Mouse (Mus musculus) forebrain, embryonic 16.5 days (tissue): ENCODE results near the gene Nav2. TPM values are rescaled to one million over a fixed set of nuclear protein-coding genes. Genes with fewer than 3 reads are reported as not detected.
A peak's percentile ranks its signal among the peaks of the same experiment; 100 is the strongest.

Experiments
- ATAC-seq: fragments of 200-750 bp; cut with Nextera tagmentation; 2 replicates; pipeline ENCODE4 v1.8.0; 2017; ENCODE audit warnings: mild to moderate bottlenecking, moderate library complexity
- H3K27ac ChIP-seq: fragments of 300-500 bp; sonication (generic); 2 replicates; pipeline ENCODE4 v1.5.1; 2014; ENCODE audit warnings: low read length, control low read depth
- H3K27me3 ChIP-seq: fragments of 300-500 bp; sonication (generic); replicated peaks from 2 replicates; pipeline ENCODE4 v1.6.1; 2014; ENCODE audit warnings: low read length; ENCODE audit not compliant: control insufficient read depth, insufficient read depth
- H3K36me3 ChIP-seq: fragments of 300-500 bp; sonication (generic); 2 replicates; pipeline ENCODE4 v1.6.1; 2014; ENCODE audit not compliant: control insufficient read depth, insufficient read depth
- H3K4me1 ChIP-seq: fragments of 300-500 bp; sonication (generic); replicated peaks from 2 replicates; pipeline ENCODE4 v1.6.1; 2014; ENCODE audit warnings: low read length; ENCODE audit not compliant: control insufficient read depth, insufficient read depth
- H3K4me2 ChIP-seq: fragments of 300-500 bp; sonication (generic); 2 replicates; pipeline ENCODE4 v1.6.1; 2014; ENCODE audit warnings: mild to moderate bottlenecking, low read length, control low read depth
- H3K4me3 ChIP-seq: fragments of 300-500 bp; sonication (generic); replicated peaks from 2 replicates; pipeline ENCODE4 v1.5.1; 2014; ENCODE audit warnings: mild to moderate bottlenecking, low read length, control low read depth
- H3K9ac ChIP-seq: fragments of 300-500 bp; sonication (generic); replicated peaks from 2 replicates; pipeline ENCODE4 v1.6.1; 2014; ENCODE audit warnings: low read depth, low read length, control low read depth
- H3K9me3 ChIP-seq: fragments of 300-500 bp; sonication (generic); 2 replicates; pipeline ENCODE4 v1.6.1; 2016; ENCODE audit warnings: low read length; ENCODE audit not compliant: control insufficient read depth
- WGBS: fragments of 180-500 bp; shearing (Covaris S2); extraction: QIAGEN DNeasy Blood & Tissue Kit; methylation state at CpG from one replicate; pipeline ENCODE4 v1.1.7; 2014; 5-methylcytosine and 5-hydroxymethylcytosine counted together
- polyA plus RNA-seq: library from polyadenylated mRNA; unstranded; fragments of >200 nt; fragmentation: Nextera tagmentation; extraction: Ambion mirVana; gene quantifications from 2 replicates; pipeline ENCODE4 v1.2.1, GENCODE M21; 2015

Gene Nav2
- polyA plus RNA-seq, 1 experiment from 2014 or later: 35.2 TPM

DNA sequence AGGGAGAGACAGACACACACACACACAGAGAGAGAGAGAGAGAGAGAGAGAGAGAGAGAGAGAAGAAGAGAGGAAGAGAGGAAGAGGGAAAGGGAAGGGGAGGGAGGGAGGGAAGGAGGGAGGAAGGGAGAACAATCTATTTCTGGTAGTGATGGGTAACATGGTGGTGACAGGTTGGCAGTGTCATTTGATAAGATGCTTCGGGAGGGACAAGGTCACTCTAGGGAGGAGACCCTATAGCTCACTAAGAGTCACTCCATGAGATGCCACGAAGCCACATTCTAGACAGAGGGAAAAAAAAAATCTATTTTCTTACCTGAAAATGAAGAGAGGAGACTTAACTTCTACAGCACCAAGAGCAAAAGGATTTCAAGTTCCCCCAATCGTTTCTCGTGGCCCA, 12.5 kb upstream of the Nav2 start:
- WGBS: 90% methylated on average over 4 of the region's 4 CpGs
- no peaks in the 10 kb centered on the region for H3K9me3 ChIP-seq
- H3K27me3 ChIP-seq: peaks cover 8% of the 10 kb centered on the region; the same call in 1 of the 2 replicates
- H3K36me3 ChIP-seq: no peaks in the 10 kb centered on the region
- H3K27ac ChIP-seq: no peak overlapping the region
- no peak overlapping the region for H3K4me3 ChIP-seq
- no peak for ATAC-seq
- no peak overlapping the region for H3K9ac ChIP-seq
- no peak overlapping the region for H3K4me2 ChIP-seq
- H3K4me1 ChIP-seq: peaks cover 13% of the 10 kb centered on the region

- Histone ChIP-seq H3K9ac (no peak overlapping the region), H3K9me3 (no peaks in the 10 kb centered on the region), H3K4me3 (no peak overlapping the region), H3K4me2 (peak overlapping the region; percentile 14; the same call in 1 of the 2 replicates), H3K36me3 (no peaks in the 10 kb centered on the region), H3K27me3 (peaks cover 8% of the 10 kb centered on the region; the same call in 1 of the 2 replicates), H3K27ac (no peak overlapping the region), H3K4me1 (peaks cover 15% of the 10 kb centered on the region)
- 7% methylated on average over 24 of the region's 24 CpGs for WGBS
- peak; percentile 18; the same call in 1 of the 2 replicates for ATAC-seq
Measured at GRCm38 (mm10) chr7:48897539-48898163, 10.9 kb upstream of the Nav2 start.

GRCm38 (mm10) chr7:48898416-48898815, 10.1 kb upstream of the Nav2 start:
- Histone ChIP-seq H3K4me3 (no peak overlapping the region), H3K27ac (no peak overlapping the region), H3K4me2 (no peak overlapping the region), H3K36me3 (no peaks in the 10 kb centered on the region), H3K27me3 (peaks cover 8% of the 10 kb centered on the region; the same call in 1 of the 2 replicates), H3K9ac (no peak overlapping the region), H3K9me3 (no peaks in the 10 kb centered on the region), H3K4me1 (peaks cover 17% of the 10 kb centered on the region)
- no peak for ATAC-seq
- WGBS: 69% methylated on average over 9 of the region's 9 CpGs

DNA sequence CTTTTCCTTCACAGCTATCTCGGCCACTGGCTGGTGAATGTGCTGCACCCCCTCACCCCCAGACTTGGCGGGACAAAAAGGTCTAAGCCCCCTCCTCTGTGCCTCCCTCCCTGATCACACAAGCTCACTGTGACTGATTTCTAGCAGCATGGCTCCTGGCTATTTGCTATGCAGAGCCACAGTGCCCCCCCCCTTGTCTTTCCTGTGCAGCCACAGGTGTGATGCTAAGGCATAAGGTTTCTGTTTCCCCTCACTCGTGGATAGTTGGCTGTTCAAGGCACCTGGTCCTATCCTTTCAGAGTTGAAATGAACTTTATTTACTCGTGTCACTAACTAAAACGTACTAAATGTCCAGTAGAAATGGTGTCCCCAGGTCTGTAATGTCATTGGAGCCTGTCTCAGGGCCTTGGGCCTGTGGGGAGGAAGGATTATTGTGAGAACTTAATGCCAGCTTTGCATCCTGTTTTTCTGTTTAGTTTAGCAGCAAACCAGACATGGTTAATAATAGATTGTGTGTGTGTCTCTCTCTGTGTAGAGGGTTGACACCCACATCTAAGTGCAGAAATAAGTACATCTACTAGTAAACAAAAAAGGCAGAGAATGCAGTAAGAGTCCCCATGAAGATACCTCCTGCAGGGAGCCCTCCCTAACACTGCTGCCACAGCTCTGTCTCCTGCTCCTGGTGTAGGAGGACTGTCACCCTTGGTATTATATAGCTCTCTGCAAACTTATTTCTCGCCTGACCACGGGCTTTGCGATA, 7.9 kb upstream of the Nav2 start:
- 76% methylated on average over 8 of the region's 8 CpGs for WGBS
- H3K9me3 ChIP-seq: no peaks in the 10 kb centered on the region
- H3K4me2 ChIP-seq: no peak overlapping the region
- no peak overlapping the region for H3K9ac ChIP-seq
- peaks cover 17% of the 10 kb centered on the region for H3K4me1 ChIP-seq
- no peak overlapping the region for H3K4me3 ChIP-seq
- H3K27ac ChIP-seq: no peak overlapping the region
- no peak for ATAC-seq
- peaks cover 8% of the 10 kb centered on the region; the same call in 1 of the 2 replicates for H3K27me3 ChIP-seq
- H3K36me3 ChIP-seq: no peaks in the 10 kb centered on the region

- 7% methylated on average over 2 of the region's 2 CpGs for WGBS
- H3K4me3 ChIP-seq: no peak overlapping the region
- H3K9ac ChIP-seq: no peak overlapping the region
- peaks cover 6% of the 10 kb centered on the region; the same call in 1 of the 2 replicates for H3K27me3 ChIP-seq
- no peak overlapping the region for H3K4me2 ChIP-seq
- ATAC-seq: peak; percentile 58; the same call in 1 of the 2 replicates
- H3K4me1 ChIP-seq: peaks cover 11% of the 10 kb centered on the region
- H3K9me3 ChIP-seq: no peaks in the 10 kb centered on the region
- H3K36me3 ChIP-seq: no peaks in the 10 kb centered on the region
- H3K27ac ChIP-seq: no peak overlapping the region
Measured at GRCm38 (mm10) chr7:48902454-48902853, 6.1 kb upstream of the Nav2 start.

- ATAC-seq: peak; percentile 45; the same call in 1 of the 2 replicates
- H3K4me2 ChIP-seq: no peak overlapping the region
- H3K27me3 ChIP-seq: 0 out of 2 replicates have a peak, but pooled peaks cover 2% of the 10 kb centered on the region
- no peaks in the 10 kb centered on the region for H3K36me3 ChIP-seq
- no peak overlapping the region for H3K4me3 ChIP-seq
- no peak overlapping the region for H3K27ac ChIP-seq
- 29% methylated on average over 4 of the region's 4 CpGs for WGBS
- H3K4me1 ChIP-seq: peaks cover 20% of the 10 kb centered on the region
- no peaks in the 10 kb centered on the region for H3K9me3 ChIP-seq
- no peak overlapping the region for H3K9ac ChIP-seq
Measured at GRCm38 (mm10) chr7:48909342-48909671, 791 bp downstream of the Nav2 start.

GRCm38 (mm10) chr7:48910282-48910681, 1.8 kb downstream of the Nav2 start:
- Histone ChIP-seq H3K4me3 (no peak overlapping the region), H3K4me1 (peaks cover 20% of the 10 kb centered on the region), H3K9me3 (no peaks in the 10 kb centered on the region), H3K27ac (no peak overlapping the region), H3K4me2 (no peak overlapping the region), H3K36me3 (no peaks in the 10 kb centered on the region), H3K27me3 (0 out of 2 replicates have a peak, but pooled peaks cover 2% of the 10 kb centered on the region), H3K9ac (no peak overlapping the region)
- 14% methylated on average over 6 of the region's 6 CpGs for WGBS
- peak; percentile 37; the same call in 1 of the 2 replicates for ATAC-seq

- Histone ChIP-seq H3K27me3 (peaks cover 5% of the 10 kb centered on the region; the same call in 1 of the 2 replicates), H3K4me2 (no peak overlapping the region), H3K4me1 (peaks cover 20% of the 10 kb centered on the region), H3K4me3 (no peak overlapping the region), H3K36me3 (no peaks in the 10 kb centered on the region), H3K9ac (no peak overlapping the region), H3K9me3 (no peaks in the 10 kb centered on the region), H3K27ac (no peak overlapping the region)
- no peak for ATAC-seq
Measured at GRCm38 (mm10) chr7:48911146-48911545, 2.6 kb downstream of the Nav2 start.

GRCm38 (mm10) chr7:48914630-48915506, 6.4 kb downstream of the Nav2 start:
- Histone ChIP-seq H3K4me2 (no peak overlapping the region), H3K4me1 (peaks cover 10% of the 10 kb centered on the region), H3K27me3 (peaks cover 16% of the 10 kb centered on the region), H3K36me3 (no peaks in the 10 kb centered on the region), H3K9ac (no peak overlapping the region), H3K27ac (no peak overlapping the region), H3K4me3 (no peak overlapping the region), H3K9me3 (no peaks in the 10 kb centered on the region)
- 36% methylated on average over 12 of the region's 12 CpGs for WGBS
- ATAC-seq: peak; percentile 53
